Mouse (Mus musculus) regulatory T cell (primary cell): ENCODE measurements around the gene Map3k5.

ENCODE experiments used
- in situ Hi-C: fragments of 300-600 bp; cut with MboI, MseI; formaldehyde crosslinking; loops from one replicate; pipeline ENCODE4 v1.15.1; 2025; ENCODE audit warnings: high pct_unique_total_duplicates

Map3k5 gene

GRCm38 (mm10) chr10:20042081-20042480 is 107.8 kb downstream of the Map3k5 start:
- in situ Hi-C loops = no loop called here

- in situ Hi-C loops = no loop called here
Measured at GRCm38 (mm10) chr10:20044051-20044450, 109.8 kb downstream of the Map3k5 start.

- in situ Hi-C loops = no loop called here
Measured at GRCm38 (mm10) chr10:20045733-20046495, 111.6 kb downstream of the Map3k5 start.

- in situ Hi-C loops = no loop called here
Measured at GRCm38 (mm10) chr10:20056859-20057644, 122.8 kb downstream of the Map3k5 start.

- in situ Hi-C loops = no loop called here
Measured at GRCm38 (mm10) chr10:20058031-20058430, 123.8 kb downstream of the Map3k5 start.

GRCm38 (mm10) chr10:20058841-20059240 is 124.6 kb downstream of the Map3k5 start:
- in situ Hi-C loops = no loop called here

GRCm38 (mm10) chr10:20060320-20060970 is 126.2 kb downstream of the Map3k5 start:
- in situ Hi-C loops = no loop called here

GRCm38 (mm10) chr10:20064556-20065207 is 130.4 kb downstream of the Map3k5 start:
- in situ Hi-C loops = no loop called here

GRCm38 (mm10) chr10:20066069-20066665 is 131.9 kb downstream of the Map3k5 start:
- in situ Hi-C loops = no loop called here

- in situ Hi-C loops = loop anchor here (5.0 to 10.0 kb wide), 2 partner anchors 138 to 605 kb away; partner anchors contain the start of gene Map3k5
Measured at GRCm38 (mm10) chr10:20069771-20070460, 135.6 kb downstream of the Map3k5 start.

GRCm38 (mm10) chr10:20070576-20071109 is 136.4 kb downstream of the Map3k5 start:
- in situ Hi-C loops = loop anchor here (5.0 to 10.0 kb wide), 2 partner anchors 138 to 606 kb away; partner anchors contain the start of gene Map3k5

- in situ Hi-C loops = loop anchor here (5.0 to 10.0 kb wide), 2 partner anchors 139 to 607 kb away; partner anchors contain the start of gene Map3k5
Measured at GRCm38 (mm10) chr10:20071716-20072115, 137.4 kb downstream of the Map3k5 start.

- in situ Hi-C loops = loop anchor here (5.0 to 10.0 kb wide), 2 partner anchors 141 to 609 kb away; partner anchors contain the start of gene Map3k5
Measured at GRCm38 (mm10) chr10:20073236-20073893, 139.1 kb downstream of the Map3k5 start.

- in situ Hi-C loops = loop anchor here (10.0 kb wide), 1 partner anchor 612 kb away; no protein-coding TSS in a partner anchor
Measured at GRCm38 (mm10) chr10:20076541-20077469, 142.5 kb downstream of the Map3k5 start.

GRCm38 (mm10) chr10:20078350-20078749 is 144.1 kb downstream of the Map3k5 start:
- in situ Hi-C loops = loop anchor here (10.0 kb wide), 1 partner anchor 614 kb away; no protein-coding TSS in a partner anchor

- in situ Hi-C loops = loop anchor here (10.0 kb wide), 1 partner anchor 463 kb away; the partner anchor contains the start of gene Il22ra2
Measured at GRCm38 (mm10) chr10:20087841-20088240, 153.6 kb downstream of the Map3k5 start.

- in situ Hi-C loops = loop anchor here (10.0 kb wide), 1 partner anchor 464 kb away; the partner anchor contains the start of gene Il22ra2
Measured at GRCm38 (mm10) chr10:20089026-20089425, 154.8 kb downstream of the Map3k5 start.

GRCm38 (mm10) chr10:20090171-20090570 is 155.9 kb downstream of the Map3k5 start:
- in situ Hi-C loops = no loop called here
